Mouse (Mus musculus) urinary bladder, postnatal 36 days (tissue): ENCODE data around the gene Sox1.

Source experiments
- DNase-seq, 2 experiments: peaks; one replicate each; pipeline ENCODE4 v3.0.0; 2022; ENCODE audit warnings: low spot score in 2 of 2, mixed read lengths in 1 of 2

Gene Sox1

DNA sequence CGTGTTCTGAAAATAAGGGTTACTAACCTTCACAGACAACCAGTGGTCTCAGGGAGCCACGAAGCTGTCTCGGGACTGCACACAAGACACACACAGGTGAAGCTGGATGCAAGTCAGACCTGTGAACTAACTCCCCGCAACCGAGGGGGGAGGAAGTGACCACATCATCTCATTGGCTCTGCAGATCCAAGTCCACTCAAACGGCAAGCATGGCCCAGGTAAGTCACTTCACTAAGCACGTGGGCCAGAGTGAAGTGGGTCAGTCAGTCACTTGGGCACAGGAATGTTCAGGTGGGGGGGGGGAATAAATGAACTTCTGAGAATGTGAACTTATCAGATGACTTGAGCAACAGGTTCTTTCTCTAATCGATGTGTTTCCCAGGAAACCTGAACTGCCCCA lies 30.8 kb downstream of the Sox1 start:
- no peak for DNase-seq

DNA sequence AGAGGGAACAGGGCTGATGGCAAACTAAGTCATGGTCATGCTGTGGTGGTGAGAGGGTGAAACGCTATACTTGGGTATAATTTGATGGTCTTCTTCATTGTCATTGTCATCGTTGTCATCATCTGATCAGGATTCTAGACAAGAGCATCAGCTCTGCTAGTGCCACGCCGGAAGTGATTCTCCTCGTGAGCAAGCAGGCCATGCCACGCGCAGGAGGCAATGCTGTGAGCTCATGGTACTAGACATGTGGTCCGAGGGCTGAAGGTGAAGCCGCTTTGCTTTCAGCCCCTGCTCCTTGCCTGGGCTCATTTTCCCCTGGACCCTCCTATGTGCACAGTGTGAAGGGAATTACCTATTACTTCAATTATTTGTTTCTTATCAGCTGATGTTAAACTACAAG lies 32.3 kb downstream of the Sox1 start:
- DNase-seq: no peak

DNA sequence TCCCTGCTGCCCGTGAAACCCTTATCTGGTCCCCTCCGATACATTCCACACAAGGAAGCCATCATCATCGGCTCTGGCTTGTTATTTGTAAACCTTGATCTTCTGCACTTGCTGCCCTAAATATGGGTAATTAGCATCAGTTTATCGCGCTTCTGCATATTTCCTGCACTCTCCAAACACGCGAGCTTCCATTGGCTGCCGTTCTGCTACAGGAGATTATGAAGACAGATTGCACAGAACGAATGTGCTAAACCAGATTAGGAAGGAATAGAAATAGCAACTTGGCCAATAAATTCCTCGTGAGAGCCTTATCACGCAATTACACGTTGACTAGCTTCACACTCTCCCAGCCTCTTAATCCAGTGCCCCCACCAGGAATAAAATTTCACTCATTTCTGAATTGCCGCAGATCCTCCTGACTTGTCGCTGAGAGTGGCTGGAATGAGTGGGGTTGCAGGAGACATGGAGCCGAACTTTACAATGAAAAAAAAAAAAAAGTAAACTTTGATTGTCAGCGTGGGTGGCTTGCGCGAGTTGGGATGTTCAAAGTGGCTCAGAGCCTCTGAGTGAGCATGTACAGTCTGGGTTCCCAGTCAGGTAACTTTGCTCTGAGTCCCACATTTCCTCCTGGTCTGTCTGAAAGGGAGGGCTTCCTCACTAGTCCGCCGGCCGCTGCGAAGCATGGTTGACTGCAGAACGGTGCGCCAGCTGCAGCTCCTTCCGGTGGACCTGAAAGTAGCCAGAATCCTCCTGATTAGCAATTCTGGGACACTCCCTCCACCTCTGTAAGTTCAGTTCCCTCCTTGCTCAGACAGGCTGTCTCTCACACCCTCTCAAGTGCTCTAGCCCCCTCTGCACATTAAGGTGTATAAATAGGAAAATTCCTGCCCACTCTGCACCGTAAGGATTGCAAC lies 33.0 kb downstream of the Sox1 start:
- no peak for DNase-seq

DNA sequence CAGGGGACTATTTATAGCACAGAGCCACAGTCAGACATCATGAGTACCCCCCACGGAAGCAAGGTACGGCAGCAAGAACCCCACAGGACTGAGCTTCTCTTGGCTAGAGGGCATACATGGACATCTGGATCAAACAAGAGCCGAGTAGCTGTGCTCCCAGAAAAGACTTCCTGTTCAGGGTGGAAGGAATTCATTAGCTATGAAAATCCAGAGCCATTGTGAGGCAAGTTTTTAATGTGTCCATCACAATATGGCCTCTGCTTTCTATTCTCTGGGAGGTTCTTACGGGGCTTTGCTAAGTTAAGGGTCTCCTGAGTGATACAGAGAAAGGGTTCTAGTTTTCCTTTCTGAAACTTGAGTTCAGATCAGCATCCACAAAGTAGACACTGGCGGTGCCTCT lies 33.8 kb downstream of the Sox1 start:
- DNase-seq: no peak

DNA sequence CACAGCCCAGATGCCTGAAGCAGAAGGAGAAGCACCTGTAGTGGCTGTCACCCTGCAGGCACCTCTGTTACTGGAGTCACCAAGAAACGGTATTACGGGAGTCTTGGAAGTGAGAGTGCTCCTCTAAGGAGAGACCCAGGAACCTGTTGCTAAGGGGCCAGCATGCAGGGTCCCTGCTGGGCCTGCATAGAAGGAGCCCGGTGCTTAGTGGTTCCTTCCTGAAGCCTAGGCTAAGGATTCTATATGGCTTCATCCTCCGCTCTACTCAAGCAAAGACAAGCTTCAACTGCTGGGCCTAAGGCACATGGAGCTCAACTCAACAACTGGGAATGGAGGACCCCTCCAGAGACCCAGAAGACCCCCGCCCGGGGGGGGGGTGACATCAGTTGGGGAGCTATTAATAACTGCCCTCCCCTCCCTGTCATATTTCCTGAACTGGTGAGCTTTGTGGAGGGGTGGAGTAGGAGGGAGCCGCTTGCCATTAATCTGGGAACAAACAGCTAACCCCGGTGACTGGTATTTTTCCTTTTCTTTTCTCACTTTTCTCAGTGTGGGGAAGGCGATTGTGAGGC lies 34.6 kb downstream of the Sox1 start:
- DNase-seq: no peak

DNA sequence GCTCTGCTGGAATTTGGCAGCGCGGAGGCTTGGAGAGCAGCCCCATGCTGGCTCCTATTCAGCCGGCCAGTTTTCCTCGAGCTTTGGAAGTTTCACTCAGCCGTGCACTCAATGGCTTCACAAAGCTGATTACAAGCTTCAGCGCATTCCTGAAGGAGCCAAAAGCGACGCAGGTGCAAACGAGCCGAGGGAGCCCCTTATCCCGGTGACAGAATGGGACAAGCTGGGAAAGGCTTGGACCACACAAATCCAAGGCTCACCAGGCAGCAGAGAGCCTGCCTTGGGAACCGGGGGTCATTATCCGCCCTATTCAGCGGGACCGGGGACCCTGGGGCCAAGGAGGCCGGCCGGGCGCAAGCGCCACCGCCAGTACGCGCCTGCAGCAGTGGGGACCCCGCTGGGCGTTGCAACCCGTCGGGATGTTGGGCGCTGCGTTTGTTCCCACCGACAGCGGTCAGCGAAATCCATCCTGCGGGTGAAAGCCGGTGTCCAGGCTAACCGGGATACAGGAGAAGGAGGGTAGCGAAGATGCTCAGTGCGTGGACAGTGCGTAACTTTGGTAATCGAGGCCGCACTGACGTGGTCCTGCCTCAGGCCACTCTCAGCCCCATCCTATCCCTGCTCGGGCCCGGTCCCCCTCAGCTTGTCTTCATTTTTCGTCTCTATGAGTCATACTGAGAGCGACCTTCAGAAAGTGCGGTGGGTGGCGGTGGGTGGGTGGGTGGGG lies 35.2 kb downstream of the Sox1 start:
- peak in 1 of 2 experiments; percentile 14 for DNase-seq

DNA sequence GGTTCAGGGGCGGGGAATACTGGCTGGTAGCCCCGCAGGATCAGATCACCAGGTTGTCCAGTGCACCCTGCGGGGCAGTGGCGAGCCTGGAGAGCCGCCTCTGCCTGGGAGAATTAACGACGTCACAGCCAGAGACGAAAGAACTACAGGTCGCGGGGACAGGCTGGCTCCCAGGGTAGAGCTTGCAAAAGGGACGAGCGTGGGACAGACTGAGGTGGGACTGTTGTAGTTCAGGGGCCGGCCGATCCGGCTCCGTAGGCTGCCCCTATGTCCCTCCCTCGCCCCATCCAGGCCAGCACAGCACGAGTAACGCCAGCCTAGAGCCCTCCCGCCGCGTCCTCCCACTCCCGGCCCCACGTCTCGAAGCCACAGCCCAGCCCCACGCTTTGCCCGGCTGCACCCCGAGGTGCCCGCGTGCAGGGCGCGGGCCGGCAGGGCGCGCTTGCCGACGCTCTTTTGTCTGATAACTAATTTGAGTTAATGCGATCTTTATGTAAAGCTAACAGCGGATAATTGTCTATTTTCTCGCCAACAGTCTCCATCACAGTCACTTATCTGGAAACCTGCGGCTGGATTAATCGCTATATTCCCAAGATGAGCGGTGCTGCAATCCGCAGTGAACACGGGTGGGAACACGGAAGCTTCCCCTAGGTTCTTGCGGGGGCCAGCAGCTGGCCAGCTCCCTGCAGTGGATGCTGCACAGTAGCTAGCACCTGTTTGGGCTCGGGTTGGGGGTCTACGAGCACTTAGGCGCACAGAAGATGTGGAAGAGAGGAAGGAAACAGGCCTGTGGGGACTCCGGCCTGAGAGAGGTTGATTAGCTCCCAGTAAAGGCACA lies 36.0 kb downstream of the Sox1 start:
- DNase-seq: no peak

DNA sequence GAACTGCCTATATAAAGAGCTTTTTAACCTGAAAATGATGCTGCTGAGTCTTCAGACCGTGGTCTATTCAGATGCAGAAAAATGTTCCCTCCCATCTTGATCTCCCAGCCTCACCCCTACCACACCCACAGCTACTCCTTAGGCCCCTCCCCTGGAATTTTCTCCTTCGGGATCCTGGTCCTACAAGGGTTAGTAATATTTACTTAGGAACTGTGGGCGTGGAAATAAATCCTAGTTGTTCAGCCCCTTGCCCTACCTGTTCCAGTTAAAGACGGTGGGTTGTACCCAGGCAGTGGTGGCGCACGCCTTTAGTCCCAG lies 36.6 kb downstream of the Sox1 start:
- no peak for DNase-seq

DNA sequence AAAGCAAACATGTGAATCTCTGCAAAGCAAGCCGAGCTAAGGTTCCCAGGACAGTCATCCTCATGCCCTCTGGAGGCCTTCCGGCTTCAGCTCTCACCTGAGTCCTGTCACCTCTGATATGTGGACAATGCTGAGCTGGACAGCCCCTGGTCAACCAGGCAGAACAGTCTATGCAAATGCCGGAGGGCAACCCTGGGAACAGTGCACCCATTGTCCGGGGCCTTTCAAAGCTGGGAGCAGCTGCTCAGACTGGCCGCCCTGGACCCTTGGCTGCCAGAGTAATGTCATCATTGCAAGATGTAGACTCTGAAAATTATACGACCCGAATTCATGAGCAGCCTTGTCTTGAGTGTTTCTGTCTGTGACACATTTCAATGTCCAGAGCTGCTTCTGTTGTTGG lies 37.5 kb downstream of the Sox1 start:
- no peak for DNase-seq

DNA sequence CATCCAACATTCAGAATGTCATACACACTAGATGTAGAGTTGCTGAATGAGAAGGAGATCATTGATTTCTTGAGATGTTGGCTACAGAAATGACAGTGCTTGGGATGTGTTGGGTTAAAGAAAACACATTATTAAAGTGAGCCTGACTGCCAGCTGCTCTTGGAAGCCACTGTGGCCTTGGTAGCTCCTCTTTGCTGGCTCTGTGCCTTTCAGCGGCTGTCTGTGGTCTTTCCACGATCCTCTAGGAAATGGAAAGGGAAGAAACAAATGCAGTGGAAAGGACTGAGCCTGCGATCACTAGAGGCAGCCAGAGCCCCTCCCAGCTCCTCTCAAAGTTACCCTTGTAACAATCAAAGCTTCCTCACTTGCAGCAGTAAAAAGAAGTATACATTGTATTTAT lies 39.7 kb downstream of the Sox1 start:
- no peak for DNase-seq

DNA sequence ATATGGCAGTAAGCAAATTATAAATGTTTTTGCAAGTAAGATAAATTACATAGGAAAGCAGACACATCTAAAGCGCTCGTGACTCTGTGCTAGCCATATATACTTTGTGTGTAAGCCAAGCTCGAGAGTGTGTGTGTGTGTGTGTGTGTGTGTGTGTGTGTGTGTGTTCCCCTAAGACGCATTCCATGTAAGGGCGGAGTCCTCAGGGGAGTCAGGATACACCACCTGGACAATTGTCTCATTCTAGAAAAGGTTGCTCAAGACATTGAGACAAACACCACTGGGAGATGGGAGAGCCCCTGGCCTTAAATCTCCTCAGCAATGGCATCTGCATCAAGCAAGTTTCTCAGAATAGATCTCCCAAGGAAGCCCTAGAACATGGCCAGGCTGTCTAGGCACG lies 42.9 kb downstream of the Sox1 start:
- DNase-seq: no peak

DNA sequence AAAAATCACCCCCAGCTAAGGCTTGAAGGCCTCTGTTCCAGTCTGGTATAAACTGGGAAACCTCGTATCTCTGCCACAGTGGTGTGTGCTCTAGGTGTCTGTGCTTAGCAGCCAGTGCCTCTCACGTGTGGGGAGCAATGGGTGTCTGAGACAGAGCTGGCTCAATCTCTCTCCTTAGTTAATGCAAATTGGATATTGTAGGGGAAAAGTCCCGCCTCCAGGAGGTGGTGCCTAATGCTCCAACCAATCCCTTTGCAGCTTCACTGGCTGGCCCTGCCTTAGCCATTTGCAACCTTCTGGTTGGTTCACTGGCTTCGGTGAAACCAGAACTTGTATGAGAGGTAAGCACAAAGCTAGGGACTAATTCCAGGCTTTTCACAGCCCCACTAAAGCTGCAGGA lies 43.9 kb downstream of the Sox1 start:
- DNase-seq: no peak

DNA sequence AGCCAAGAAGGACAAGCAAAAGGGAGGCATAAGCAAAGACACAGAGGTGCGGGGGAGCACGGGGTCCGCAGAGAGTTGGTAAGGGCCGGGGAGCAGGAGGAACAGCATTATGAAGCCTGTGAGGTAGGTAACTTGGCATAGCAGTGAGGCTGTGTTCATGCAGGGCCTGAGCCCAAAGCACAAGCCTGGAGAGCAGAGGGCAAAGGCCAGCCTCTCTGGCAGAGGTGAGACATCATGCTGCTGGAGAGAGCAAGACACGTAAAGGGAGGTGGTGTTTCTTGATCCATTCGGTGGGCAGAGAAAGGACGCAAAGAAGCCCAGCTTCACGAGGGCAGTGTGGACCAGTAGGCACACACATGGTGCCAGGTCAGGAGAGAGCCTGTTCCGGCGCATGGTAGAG lies 44.8 kb downstream of the Sox1 start:
- DNase-seq: no peak

DNA sequence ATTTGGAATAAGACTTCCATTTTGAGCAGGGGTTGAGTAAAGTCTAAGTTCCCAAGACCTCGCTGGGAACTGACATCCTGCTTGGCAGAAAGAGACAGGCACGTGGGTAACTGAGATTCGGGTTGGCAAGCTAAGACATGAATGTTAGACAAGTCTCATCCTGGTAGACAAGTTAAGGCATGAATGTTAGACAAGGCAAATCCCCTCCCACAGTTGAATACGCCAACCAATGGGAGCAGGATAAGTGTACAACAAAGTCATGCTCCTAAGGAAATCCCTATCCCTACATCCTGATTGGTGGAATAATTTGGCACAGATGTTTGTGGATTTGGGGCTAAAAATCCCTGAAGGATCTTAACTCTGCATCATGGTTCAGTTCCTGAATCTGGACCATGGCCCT lies 45.9 kb downstream of the Sox1 start:
- DNase-seq: no peak

DNA sequence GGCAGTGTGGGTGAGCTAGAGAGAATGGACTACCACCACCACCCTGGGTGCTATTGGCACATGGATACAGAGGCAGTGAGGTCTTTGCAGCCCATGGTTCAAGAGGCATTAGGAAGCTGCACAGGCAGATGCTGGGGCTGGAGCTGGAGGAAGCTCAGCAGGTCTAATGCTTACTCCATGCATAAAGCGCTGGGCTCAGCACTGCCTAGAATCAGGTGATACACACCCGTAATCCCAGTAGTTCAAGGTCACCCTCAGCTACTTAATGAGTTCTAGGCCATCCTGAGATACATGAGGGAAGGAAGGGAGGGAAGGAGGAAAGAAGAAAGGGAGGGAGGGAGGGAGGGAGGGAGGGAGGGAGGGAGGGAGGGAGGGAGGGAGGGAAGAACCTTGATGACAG lies 50.2 kb downstream of the Sox1 start:
- no peak for DNase-seq

DNA sequence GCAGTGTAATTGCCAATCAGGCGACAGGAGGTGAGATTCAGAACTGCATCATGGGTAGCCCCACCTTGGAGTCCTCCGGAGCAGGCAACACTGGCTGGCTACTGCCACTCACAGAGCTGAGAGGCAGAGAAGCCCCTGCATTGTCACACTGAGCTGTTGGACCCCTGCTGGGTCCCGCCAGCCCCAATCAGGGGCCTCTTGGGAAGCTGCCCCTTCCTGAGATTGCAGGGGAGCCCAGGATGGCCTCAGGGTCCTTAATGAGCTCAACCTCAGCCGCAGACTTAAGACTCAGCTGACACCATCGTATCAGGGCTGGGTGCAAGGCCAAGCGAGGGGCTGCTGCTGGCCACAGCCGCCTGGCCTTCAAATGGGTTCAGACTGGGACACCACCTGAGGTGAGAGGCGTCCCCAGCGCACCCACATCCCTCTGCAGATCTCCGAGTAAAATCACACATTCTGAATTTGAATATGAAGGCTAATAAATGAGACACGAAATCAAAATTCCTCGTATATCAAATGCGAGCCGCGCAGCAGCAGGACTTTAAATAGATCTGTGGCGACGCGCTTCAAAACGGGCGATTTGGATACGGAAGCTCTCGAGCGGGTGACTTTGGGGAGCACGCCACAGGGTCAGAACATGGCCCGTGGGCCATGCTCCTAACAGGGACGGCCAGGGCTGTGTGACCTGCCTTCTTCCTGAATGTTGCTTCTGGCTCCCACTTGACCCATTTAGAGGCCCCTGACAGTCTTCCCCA lies 51.0 kb downstream of the Sox1 start:
- no peak for DNase-seq
